In the genomic region with DNA sequence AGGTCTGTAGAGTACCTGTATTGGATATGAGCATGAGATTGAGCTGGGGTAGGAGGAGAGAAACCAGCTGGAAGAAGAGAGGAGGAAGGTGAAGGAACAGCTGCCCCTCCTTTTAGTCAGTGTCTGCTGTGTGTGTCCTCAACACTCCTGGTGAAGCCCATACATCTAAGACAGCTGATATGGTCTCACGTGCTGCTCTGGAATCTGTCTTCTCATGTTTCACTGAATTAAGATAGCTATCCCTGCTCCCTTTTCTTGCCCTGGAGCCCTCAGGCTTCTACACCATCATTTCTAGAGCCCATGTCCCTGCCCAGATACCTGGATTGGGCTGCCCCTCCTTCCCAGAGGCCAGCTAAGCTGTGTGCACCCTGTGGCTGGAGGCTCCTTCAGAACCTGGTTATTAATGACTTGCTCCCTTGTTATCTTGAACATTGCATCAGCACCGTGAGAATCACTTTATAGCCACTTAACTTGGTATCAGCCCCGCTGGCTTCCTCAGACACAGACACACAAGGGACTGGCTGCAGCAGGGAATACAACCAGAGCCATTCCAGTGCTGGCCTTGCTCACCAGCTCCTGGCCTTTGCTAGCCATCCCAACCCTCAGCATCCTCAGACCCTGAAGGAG, we compare ENCODE assay signal across 22 mouse cellular contexts. TPM values are rescaled to one million over a fixed set of nuclear protein-coding genes. Genes with fewer than 3 reads are reported as not detected.
DNase-seq lines count a peak whose midpoint lies in the region; ATAC-seq and TF ChIP-seq lines count a peak whose summit lies in the region.
"Had no signal": no experiment of that assay in that cellular context is flagged by ENCODE, and none has a peak within 500 bp of the region (broad histone marks: within the 10 kb centered on the region; RNA-seq: fewer than 3 reads in every experiment).

No protein-coding gene starts in this region.

- TF ChIP-seq EP300 in MEL (IDR thresholded peaks at IDR 0.05; ENCODE audit: low read depth in 1 of 2, low read length in 2 of 2) = peak; percentile 9 to 44; a peak in 1 of 4 replicates

- 68% methylated on average over 3 of the region's 3 CpGs for WGBS in forebrain, embryonic 10.5 days
- WGBS in forebrain, embryonic 15.5 days = 65% methylated on average over 3 of the region's 3 CpGs
- WGBS in hindbrain, embryonic 10.5 days = 65% methylated on average over 3 of the region's 3 CpGs
- 66% methylated on average over 3 of the region's 3 CpGs for WGBS in hindbrain, embryonic 12.5 days

- H3K79me2 ChIP-seq in MEL (ENCODE audit: control insufficient read depth, insufficient read depth, low read length, poor library complexity) = no peaks in the 10 kb centered on the region

- H3K4me1 ChIP-seq in forebrain, embryonic 10.5 days = peaks cover 29% of the 10 kb centered on the region
- H3K4me1 ChIP-seq in forebrain, embryonic 15.5 days = no peaks in the 10 kb centered on the region
- H3K4me1 ChIP-seq in hindbrain, embryonic 10.5 days (replicated peaks) = peaks cover 37% of the 10 kb centered on the region
- no peaks in the 10 kb centered on the region for H3K4me1 ChIP-seq in hindbrain, embryonic 12.5 days
- peaks cover 35 to 44% of the 10 kb centered on the region in 2 experiments for H3K4me1 ChIP-seq in MEL (ENCODE audit: control insufficient read depth in 1 of 2, insufficient read depth in 2 of 2, low read length in 2 of 2)
- H3K4me1 ChIP-seq: hindbrain, embryonic 13.5 days had no signal

- H3K4me2 ChIP-seq in forebrain, embryonic 15.5 days (replicated peaks) = no peak overlapping the region
- no peak overlapping the region for H3K4me2 ChIP-seq in hindbrain, embryonic 12.5 days (replicated peaks)
- H3K4me2 ChIP-seq: heart, embryonic 11.5 days; heart, embryonic 15.5 days; hindbrain, embryonic 13.5 days had no signal

- TF ChIP-seq CTCF in MEL (IDR thresholded peaks at IDR 0.05 in 2 of 3, conservative IDR thresholded peaks at IDR 0.05 in 1 of 3; ENCODE audit: control insufficient read depth in 1 of 3, insufficient read depth in 1 of 3, low read depth in 2 of 3, low read length in 3 of 3, poor library complexity in 1 of 3, severe bottlenecking in 1 of 3) = no peak

- no peak overlapping the region for H3K9ac ChIP-seq in forebrain, embryonic 15.5 days (replicated peaks)
- no peak overlapping the region for H3K9ac ChIP-seq in hindbrain, embryonic 12.5 days
- H3K9ac ChIP-seq in MEL (ENCODE audit: control insufficient read depth, low read depth, low read length, poor library complexity, severe bottlenecking) = peak overlapping the region; percentile 43
- H3K9ac ChIP-seq: heart, embryonic 15.5 days; hindbrain, embryonic 13.5 days had no signal

- DNase-seq in forebrain, embryonic 10.5 days (ENCODE audit: extremely low spot score, low spot score) = no peak
- DNase-seq in hindbrain, embryonic 10.5 days (ENCODE audit: low spot score) = no peak
- peak; percentile 70 for DNase-seq in MEL (ENCODE audit: low read depth, low spot score)
- DNase-seq in urinary bladder, adult 18-20 months (ENCODE audit: low spot score in 2 of 2) = no peak
- DNase-seq: adrenal gland, postnatal 10 days; adrenal gland, postnatal 36 days; cerebellum, adult 18-20 months; cerebellum, adult 9-10 months; cerebellum, postnatal 14 days; gastrocnemius, postnatal 25 days; heart, adult 2 months; heart, postnatal 10 days; heart, postnatal 4 days; kidney, adult 11 months had no signal

- H3K36me3 ChIP-seq in forebrain, embryonic 10.5 days (replicated peaks) = no peaks in the 10 kb centered on the region
- no peaks in the 10 kb centered on the region for H3K36me3 ChIP-seq in forebrain, embryonic 15.5 days
- no peaks in the 10 kb centered on the region for H3K36me3 ChIP-seq in hindbrain, embryonic 10.5 days
- H3K36me3 ChIP-seq in hindbrain, embryonic 12.5 days = no peaks in the 10 kb centered on the region
- H3K36me3 ChIP-seq in MEL (ENCODE audit: control insufficient read depth in 1 of 2, insufficient read depth in 2 of 2, low read length in 2 of 2) = peaks cover 0 to 31% of the 10 kb centered on the region in 2 experiments; a peak in 2 of 4 replicates
- H3K36me3 ChIP-seq: heart, embryonic 15.5 days; hindbrain, embryonic 13.5 days had no signal

- no peaks in the 10 kb centered on the region for H3K9me3 ChIP-seq in forebrain, embryonic 10.5 days
- no peaks in the 10 kb centered on the region for H3K9me3 ChIP-seq in forebrain, embryonic 15.5 days
- no peaks in the 10 kb centered on the region for H3K9me3 ChIP-seq in hindbrain, embryonic 10.5 days
- H3K9me3 ChIP-seq in hindbrain, embryonic 12.5 days (replicated peaks) = no peaks in the 10 kb centered on the region
- H3K9me3 ChIP-seq in MEL (replicated peaks; ENCODE audit: insufficient read depth, low read length) = no peaks in the 10 kb centered on the region
- H3K9me3 ChIP-seq: heart, embryonic 15.5 days; hindbrain, embryonic 13.5 days had no signal

- no peak; a peak in 1 of 4 replicates for TF ChIP-seq POLR2A in MEL (IDR thresholded peaks at IDR 0.05; ENCODE audit: control insufficient read depth in 1 of 2, insufficient read depth in 1 of 2, low read depth in 1 of 2, low read length in 2 of 2, poor library complexity in 1 of 2)

- H3K27ac ChIP-seq in forebrain, embryonic 10.5 days = 0 out of 2 replicates have a peak overlapping the region, but pooled peaks have one; percentile 2
- no peak overlapping the region for H3K27ac ChIP-seq in forebrain, embryonic 15.5 days (replicated peaks)
- H3K27ac ChIP-seq in hindbrain, embryonic 10.5 days = 0 out of 2 replicates have a peak overlapping the region, but pooled peaks have one; percentile 35
- H3K27ac ChIP-seq in hindbrain, embryonic 12.5 days = no peak overlapping the region
- peak overlapping the region; percentile 77 for H3K27ac ChIP-seq in MEL (ENCODE audit: control insufficient read depth, low read depth, low read length)
- H3K27ac ChIP-seq: heart, adult 2 months; heart, embryonic 15.5 days; hindbrain, embryonic 13.5 days had no signal

- ATAC-seq in forebrain, embryonic 15.5 days (replicated peaks) = no peak
- ATAC-seq in hindbrain, embryonic 12.5 days (ENCODE audit: low FRiP score) = no peak
- ATAC-seq: forebrain, embryonic 14.5 days; hindbrain, embryonic 16.5 days; Patski had no signal

- no peak overlapping the region for H3K4me3 ChIP-seq in forebrain, embryonic 10.5 days
- no peak overlapping the region for H3K4me3 ChIP-seq in forebrain, embryonic 15.5 days
- H3K4me3 ChIP-seq in hindbrain, embryonic 10.5 days = no peak overlapping the region
- no peak overlapping the region for H3K4me3 ChIP-seq in hindbrain, embryonic 12.5 days
- H3K4me3 ChIP-seq in MEL (ENCODE audit: control insufficient read depth in 1 of 2, insufficient read depth in 1 of 2, low read depth in 2 of 2, low read length in 2 of 2) = no peak overlapping the region
- H3K4me3 ChIP-seq: heart, adult 2 months; heart, embryonic 15.5 days; hindbrain, embryonic 13.5 days had no signal

- TF ChIP-seq RAD21 in MEL (IDR thresholded peaks at IDR 0.05; ENCODE audit: low read depth, low read length) = no peak

- peaks cover 33% of the 10 kb centered on the region for H3K27me3 ChIP-seq in forebrain, embryonic 10.5 days (ENCODE audit: poor library complexity, severe bottlenecking)
- H3K27me3 ChIP-seq in forebrain, embryonic 15.5 days = no peaks in the 10 kb centered on the region
- H3K27me3 ChIP-seq in hindbrain, embryonic 10.5 days (ENCODE audit: insufficient read depth, poor library complexity, severe bottlenecking) = peaks cover 20% of the 10 kb centered on the region
- peaks cover under 1% of the 10 kb centered on the region for H3K27me3 ChIP-seq in hindbrain, embryonic 12.5 days
- no peaks in the 10 kb centered on the region for H3K27me3 ChIP-seq in MEL (ENCODE audit: control insufficient read depth in 1 of 2, insufficient read depth in 2 of 2, low read length in 2 of 2)

TF ChIP-seq in MEL, 35 proteins besides CTCF, POLR2A, EP300 and RAD21 (continues in another document):
- peak; percentile 51; the same call in 1 of the 2 replicates for TF ChIP-seq MXI1 (IDR thresholded peaks at IDR 0.05; ENCODE audit: low read depth, low read length)
- TF ChIP-seq ETS1 (IDR thresholded peaks at IDR 0.05; ENCODE audit: low read depth, low read length) = peak; percentile 85
- TF ChIP-seq CHD1 (IDR thresholded peaks at IDR 0.05; ENCODE audit: low read depth, low read length) = no peak
- TF ChIP-seq RCOR1 (IDR thresholded peaks at IDR 0.05; ENCODE audit: low read depth, low read length) = peak; percentile 40; the same call in 1 of the 2 replicates
- TF ChIP-seq E2F4 (IDR thresholded peaks at IDR 0.05; ENCODE audit: borderline replicate concordance, low read depth, low read length) = no peak
- TF ChIP-seq MAX (IDR thresholded peaks at IDR 0.05; ENCODE audit: low read length) = no peak

RNA-seq across cellular contexts. Expression of gene Slc45a3, which starts 7.5 kb away (rescaled TPM):
- 9.0 and 9.3 TPM in 2 replicates for polyA plus RNA-seq in forebrain, embryonic 10.5 days (2016; fragmentation: Nextera tagmentation; extraction: Ambion mirVana)
- 1.8 and 2.4 TPM in 2 replicates for polyA plus RNA-seq in forebrain, embryonic 15.5 days (2015; fragmentation: Nextera tagmentation; extraction: Ambion mirVana)
- 10.9 and 19.2 TPM in 2 replicates for polyA plus RNA-seq in hindbrain, embryonic 10.5 days (2016; fragmentation: Nextera tagmentation; extraction: Ambion mirVana)
- polyA plus RNA-seq in hindbrain, embryonic 12.5 days (2016; fragmentation: Nextera tagmentation; extraction: Ambion mirVana) = 5.6 and 6.4 TPM in 2 replicates
- total RNA-seq in MEL (2012; rRNA removed) = 34.1 and 40.7 TPM in 2 replicates
- polyA plus RNA-seq in MEL (2012; ENCODE audit: insufficient read depth in 1 of 2, insufficient read length in 2 of 2, low read depth in 1 of 2, low replicate concordance in 2 of 2, missing spikeins in 1 of 2) = 10 to 100 TPM in 1 of 2 experiments, not detected in 1; 15.6 TPM

RNA-seq across cellular contexts. Expression of gene Nucks1, which starts 44.9 kb away (rescaled TPM):
- 120 and 122 TPM in 2 replicates for polyA plus RNA-seq in forebrain, embryonic 10.5 days (2016; fragmentation: Nextera tagmentation; extraction: Ambion mirVana)
- polyA plus RNA-seq in forebrain, embryonic 15.5 days (2015; fragmentation: Nextera tagmentation; extraction: Ambion mirVana) = 62.9 and 63.2 TPM in 2 replicates
- polyA plus RNA-seq in hindbrain, embryonic 10.5 days (2016; fragmentation: Nextera tagmentation; extraction: Ambion mirVana) = 73.2 and 104 TPM in 2 replicates
- 97.4 and 103 TPM in 2 replicates for polyA plus RNA-seq in hindbrain, embryonic 12.5 days (2016; fragmentation: Nextera tagmentation; extraction: Ambion mirVana)
- total RNA-seq in MEL (2012; rRNA removed) = 113 and 121 TPM in 2 replicates
- polyA plus RNA-seq in MEL (2012; ENCODE audit: insufficient read depth in 1 of 2, insufficient read length in 2 of 2, low read depth in 1 of 2, low replicate concordance in 2 of 2, missing spikeins in 1 of 2) = 10 to 100 TPM; 53.7 to 84.0 TPM

RNA-seq across cellular contexts. Expression of gene Elk4, which starts 52.2 kb away (rescaled TPM):
- 12.0 and 13.8 TPM in 2 replicates for polyA plus RNA-seq in forebrain, embryonic 10.5 days (2016; fragmentation: Nextera tagmentation; extraction: Ambion mirVana)
- polyA plus RNA-seq in forebrain, embryonic 15.5 days (2015; fragmentation: Nextera tagmentation; extraction: Ambion mirVana) = 12.0 and 14.6 TPM in 2 replicates
- 12.9 and 13.2 TPM in 2 replicates for polyA plus RNA-seq in hindbrain, embryonic 10.5 days (2016; fragmentation: Nextera tagmentation; extraction: Ambion mirVana)
- polyA plus RNA-seq in hindbrain, embryonic 12.5 days (2016; fragmentation: Nextera tagmentation; extraction: Ambion mirVana) = 18.5 and 21.7 TPM in 2 replicates
- 18.8 and 19.4 TPM in 2 replicates for total RNA-seq in MEL (2012; rRNA removed)
- 100 to 1,000 TPM in 1 of 2 experiments, 10 to 100 TPM in 1; 20.3 to 191 TPM for polyA plus RNA-seq in MEL (2012; ENCODE audit: insufficient read depth in 1 of 2, insufficient read length in 2 of 2, low read depth in 1 of 2, low replicate concordance in 2 of 2, missing spikeins in 1 of 2)

Comparison
In these comparisons a context has a peak if more than half of its experiments do, and no peak if none do; other contexts are left out.
1. H3K27ac ChIP-seq: peak in forebrain, embryonic 10.5 days (single experiment), hindbrain, embryonic 10.5 days (single experiment) and MEL (single experiment); none in forebrain, embryonic 15.5 days (single experiment) and hindbrain, embryonic 12.5 days (single experiment).